34 mouse cellular contexts compared by ENCODE assay signal in genomic region chr14:34492688-34493087, GRCm38 (mm10). TPM values are rescaled to one million over a fixed set of nuclear protein-coding genes. Genes with fewer than 3 reads are reported as not detected.
DNase-seq lines count a peak whose midpoint lies in the region; ATAC-seq and TF ChIP-seq lines count a peak whose summit lies in the region.
"Had no signal": no experiment of that assay in that cellular context is flagged by ENCODE, and none has a peak within 500 bp of the region (broad histone marks: within the 10 kb centered on the region; RNA-seq: fewer than 3 reads in every experiment).

No protein-coding gene starts in this region.

- H3K4me1 ChIP-seq in lung, postnatal 0 days (ENCODE audit: insufficient read depth, low read depth, low read length): peaks cover 15% of the 10 kb centered on the region; the same call in 1 of the 2 replicates

- no peak overlapping the region for H3K4me3 ChIP-seq in lung, postnatal 0 days (ENCODE audit: low read depth, low read length)
- H3K4me3 ChIP-seq: embryonic facial prominence, embryonic 12.5 days; embryonic facial prominence, embryonic 15.5 days; heart, embryonic 10.5 days had no signal

- H3K4me2 ChIP-seq in lung, postnatal 0 days (replicated peaks; ENCODE audit: low read depth, low read length): no peak overlapping the region
- H3K4me2 ChIP-seq: embryonic facial prominence, embryonic 12.5 days; embryonic facial prominence, embryonic 15.5 days; hindbrain, embryonic 14.5 days had no signal

- TF ChIP-seq EP300 in lung, postnatal 0 days (IDR thresholded peaks at IDR 0.05): no peak

- no peak overlapping the region for H3K27ac ChIP-seq in lung, postnatal 0 days (ENCODE audit: low read length)
- H3K27ac ChIP-seq: embryonic facial prominence, embryonic 12.5 days; embryonic facial prominence, embryonic 15.5 days; heart, embryonic 10.5 days; hindbrain, embryonic 14.5 days; hindbrain, postnatal 0 days had no signal

- H3K9ac ChIP-seq in lung, postnatal 0 days (replicated peaks; ENCODE audit: low read depth): no peak overlapping the region
- H3K9ac ChIP-seq: embryonic facial prominence, embryonic 12.5 days; embryonic facial prominence, embryonic 15.5 days; forebrain, postnatal 0 days; hindbrain, embryonic 14.5 days had no signal

- TF ChIP-seq CTCF in lung, postnatal 0 days (IDR thresholded peaks at IDR 0.05): no peak

- 66% methylated on average over 2 of the region's 2 CpGs for WGBS in lung, postnatal 0 days

- no peaks in the 10 kb centered on the region for H3K9me3 ChIP-seq in lung, postnatal 0 days (ENCODE audit: low read length)
- H3K9me3 ChIP-seq: embryonic facial prominence, embryonic 12.5 days; embryonic facial prominence, embryonic 15.5 days; G1E; heart, embryonic 10.5 days had no signal

- H3K27me3 ChIP-seq in lung, postnatal 0 days (replicated peaks; ENCODE audit: insufficient read depth, low read length): no peaks in the 10 kb centered on the region
- H3K27me3 ChIP-seq: embryonic facial prominence, embryonic 12.5 days; embryonic facial prominence, embryonic 15.5 days had no signal

- no peak for ATAC-seq in lung, postnatal 0 days
- ATAC-seq: forebrain, embryonic 14.5 days; forebrain, postnatal 0 days; hindbrain, postnatal 0 days; inflammation-experienced regulatory T-cells, adult 6 months; intestine, embryonic 16.5 days had no signal

- H3K36me3 ChIP-seq in lung, postnatal 0 days (ENCODE audit: insufficient read depth, low read length): no peaks in the 10 kb centered on the region
- H3K36me3 ChIP-seq: embryonic facial prominence, embryonic 12.5 days; embryonic facial prominence, embryonic 15.5 days; G1E; heart, embryonic 10.5 days had no signal

- peak; percentile 8 for DNase-seq in heart, adult 11 months
- no peak for DNase-seq in heart, adult 18-20 months
- DNase-seq in lung, postnatal 0 days (ENCODE audit: low spot score): peak; percentile 29
- no peak for DNase-seq in lung, postnatal 25 days (ENCODE audit: low spot score)
- peak; percentile 28 for DNase-seq in NIH3T3 (ENCODE audit: low read depth)
- no peak for DNase-seq in embryo, embryonic 10 days (ENCODE audit: low spot score)
- no peak for DNase-seq in spleen, postnatal 14 days (ENCODE audit: low spot score in 2 of 2)
- DNase-seq: adrenal gland, adult 2 months; adrenal gland, postnatal 14 days; cerebellum, adult 18-20 months; cerebellum, adult 9-10 months; cerebellum, postnatal 14 days; forebrain, postnatal 0 days; gastrocnemius, postnatal 10 days; gastrocnemius, postnatal 36 days; heart, postnatal 10 days; heart, postnatal 36 days; kidney, adult 18-20 months had no signal

RNA-seq across cellular contexts. Expression of gene Bmpr1a, which starts 10.5 kb away (rescaled TPM):
- 10 to 100 TPM; 52.9 to 56.9 TPM for total RNA-seq in heart, adult 18-20 months (2021)
- 19.6 and 20.8 TPM in 2 replicates for polyA plus RNA-seq in lung, postnatal 0 days (2015; fragmentation: Nextera tagmentation; extraction: Ambion mirVana)
- polyA plus RNA-seq: G1E had no signal

RNA-seq across cellular contexts. Expression of gene 9230112D13Rik, which starts 29.9 kb away (rescaled TPM):
- not detected for total RNA-seq in heart, adult 18-20 months (2021)
- polyA plus RNA-seq in lung, postnatal 0 days (2015; fragmentation: Nextera tagmentation; extraction: Ambion mirVana): not detected in 2 replicates
- total RNA-seq: adrenal gland, adult 2 months; adrenal gland, postnatal 14 days; adrenal gland, postnatal 4 days; forebrain, postnatal 0 days; G1E; gastrocnemius, postnatal 10 days; gastrocnemius, postnatal 36 days; granulocyte monocyte progenitor cell, adult 5-6 weeks; heart, postnatal 10 days; heart, postnatal 36 days; hindbrain, postnatal 0 days had no signal
- polyA plus RNA-seq: adrenal gland, adult 2 months; brain, embryonic 14.5 days; embryonic facial prominence, embryonic 12.5 days; embryonic facial prominence, embryonic 15.5 days; forebrain, embryonic 11.5 days; forebrain, embryonic 14.5 days; forebrain, postnatal 0 days; frontal cortex, adult 2 months; G1E; heart, embryonic 10.5 days; heart, embryonic 14.5 days; hindbrain, embryonic 11.5 days; hindbrain, embryonic 14.5 days; hindbrain, postnatal 0 days; inflammation-experienced regulatory T-cells, adult 6 months; intestine, embryonic 16.5 days had no signal

Comparison
In these comparisons a context has a peak if more than half of its experiments do, and no peak if none do; other contexts are left out.
1. DNase-seq: peak in heart, adult 11 months (single experiment), lung, postnatal 0 days (single experiment) and NIH3T3 (single experiment); none in heart, adult 18-20 months (0 of 2), lung, postnatal 25 days (single experiment), embryo, embryonic 10 days (single experiment) and spleen, postnatal 14 days (0 of 2).